Mouse (Mus musculus): ENCODE data around the gene Irgq.

Irgq gene

GRCm38 (mm10) chr7:24546634-24547389, 16.3 kb downstream of the Irgq start:
- DNase-seq (ENCODE audit: low spot score): peak; percentile 95

GRCm38 (mm10) chr7:24547534-24548036, 17.1 kb downstream of the Irgq start:
- no peak for DNase-seq (ENCODE audit: low spot score)

- DNase-seq (ENCODE audit: low spot score): no peak
Observed at GRCm38 (mm10) chr7:24551985-24552759, 21.7 kb downstream of the Irgq start.

- DNase-seq (ENCODE audit: low spot score): no peak
Observed at GRCm38 (mm10) chr7:24555786-24556185, 25.3 kb downstream of the Irgq start.

GRCm38 (mm10) chr7:24561450-24561849, 31.0 kb downstream of the Irgq start:
- DNase-seq (ENCODE audit: low spot score): no peak

- DNase-seq (ENCODE audit: low spot score): no peak
Observed at GRCm38 (mm10) chr7:24563191-24563836, 32.8 kb downstream of the Irgq start.

- DNase-seq (ENCODE audit: low spot score): no peak
Observed at GRCm38 (mm10) chr7:24563837-24564206, 33.3 kb downstream of the Irgq start.

- no peak for DNase-seq (ENCODE audit: low spot score)
Observed at GRCm38 (mm10) chr7:24564607-24565265, 34.2 kb downstream of the Irgq start.

GRCm38 (mm10) chr7:24565627-24566026, 35.1 kb downstream of the Irgq start:
- DNase-seq (ENCODE audit: low spot score): no peak

GRCm38 (mm10) chr7:24566206-24566605, 35.7 kb downstream of the Irgq start:
- DNase-seq (ENCODE audit: low spot score): no peak

- DNase-seq (ENCODE audit: low spot score): no peak
Observed at GRCm38 (mm10) chr7:24568512-24568911, 38.0 kb downstream of the Irgq start.

GRCm38 (mm10) chr7:24571071-24571470, 40.6 kb downstream of the Irgq start:
- DNase-seq (ENCODE audit: low spot score): no peak

- DNase-seq (ENCODE audit: low spot score): no peak
Observed at GRCm38 (mm10) chr7:24572455-24572854, 42.0 kb downstream of the Irgq start.

GRCm38 (mm10) chr7:24574224-24574796, 43.8 kb downstream of the Irgq start:
- DNase-seq (ENCODE audit: low spot score): no peak

GRCm38 (mm10) chr7:24577811-24578210, 47.3 kb downstream of the Irgq start:
- no peak for DNase-seq (ENCODE audit: low spot score)

- DNase-seq (ENCODE audit: low spot score): no peak
Observed at GRCm38 (mm10) chr7:24584876-24585275, 54.4 kb downstream of the Irgq start.

- DNase-seq (ENCODE audit: low spot score): no peak
Observed at GRCm38 (mm10) chr7:24585995-24586394, 55.5 kb downstream of the Irgq start.

- no peak for DNase-seq (ENCODE audit: low spot score)
Observed at GRCm38 (mm10) chr7:24586828-24587227, 56.3 kb downstream of the Irgq start.

- peak; percentile 27 for DNase-seq (ENCODE audit: low spot score)
Observed at GRCm38 (mm10) chr7:24587330-24588105, 57.0 kb downstream of the Irgq start, which contains the start of the genes Ethe1 and Zfp575. TSS of gene Ethe1 (plus strand) at chr7:24587543. TSS of gene Zfp575 (minus strand) at chr7:24587641.

Data from ovary, postnatal 10 days (tissue).